Mouse (Mus musculus): ENCODE measurements at regions not wholly inside any gene's neighbourhood (a gene's known extent, or its start where the extent isn't known, plus 50 kb on each side); places are given as distances from the start of the nearest gene placed in this dataset.
A peak's percentile ranks its signal among the peaks of the same experiment; 100 is the strongest.

DNA sequence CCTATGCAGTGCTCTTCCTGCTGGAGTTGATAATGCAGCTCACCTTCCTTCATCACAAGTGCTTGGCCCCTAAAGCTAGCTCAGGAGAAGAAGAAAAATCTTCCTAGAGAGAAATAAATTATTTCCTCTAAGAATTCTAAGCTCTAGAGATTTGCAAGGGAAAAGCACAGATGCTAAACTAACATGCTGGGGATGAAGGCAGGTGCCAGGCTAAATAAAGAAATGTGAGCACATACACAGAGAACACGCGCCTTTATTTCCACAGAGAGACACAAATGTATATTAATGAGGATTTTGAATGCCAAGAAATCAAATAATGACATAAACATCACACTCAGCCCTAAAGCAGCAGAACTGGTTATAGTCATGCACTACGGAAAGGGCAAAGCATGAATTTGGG lies 229.5 kb upstream of the Mamld1 start:
- no peak for DNase-seq
- intact Hi-C loops (cut with DNase I) = loop anchor here (5.0 kb wide), 1 partner anchor 227 kb away; no protein-coding TSS in a partner anchor

DNA sequence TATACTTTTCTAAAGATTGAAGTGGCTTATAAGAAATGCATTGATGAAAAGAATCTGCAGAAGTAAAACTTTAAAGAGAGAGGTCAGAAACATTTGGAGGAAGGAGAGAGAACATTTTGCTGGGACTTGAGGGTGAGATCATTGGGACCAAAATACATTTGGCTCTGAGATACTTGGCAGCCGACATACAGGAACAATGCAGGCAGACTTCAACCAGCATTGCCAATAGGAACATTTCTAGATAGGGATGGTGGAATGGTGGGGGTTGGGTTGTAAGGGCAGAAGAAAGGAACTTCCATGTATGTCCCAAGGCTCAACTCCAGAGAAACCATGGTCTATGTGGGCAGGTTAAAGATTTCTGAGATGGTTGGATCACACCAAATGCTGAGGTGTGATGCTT lies 232.3 kb upstream of the Mamld1 start:
- DNase-seq = peak; percentile 23 to 58
- intact Hi-C loops (cut with DNase I) = no loop called here

GRCm38 (mm10) chrX:70816662-70817061 lies 233.4 kb upstream of the Mamld1 start:
- DNase-seq = peak in 1 of 2 experiments; percentile 14
- intact Hi-C loops (cut with DNase I) = no loop called here

- intact Hi-C loops (cut with DNase I) = no loop called here
- no peak for DNase-seq
Observed at GRCm38 (mm10) chrX:70791796-70792195, 258.3 kb upstream of the Mamld1 start.

GRCm38 (mm10) chrX:70762862-70763261 lies 285.9 kb upstream of the Tmem185a start:
- DNase-seq = no peak
- intact Hi-C loops (cut with DNase I) = no loop called here

DNA sequence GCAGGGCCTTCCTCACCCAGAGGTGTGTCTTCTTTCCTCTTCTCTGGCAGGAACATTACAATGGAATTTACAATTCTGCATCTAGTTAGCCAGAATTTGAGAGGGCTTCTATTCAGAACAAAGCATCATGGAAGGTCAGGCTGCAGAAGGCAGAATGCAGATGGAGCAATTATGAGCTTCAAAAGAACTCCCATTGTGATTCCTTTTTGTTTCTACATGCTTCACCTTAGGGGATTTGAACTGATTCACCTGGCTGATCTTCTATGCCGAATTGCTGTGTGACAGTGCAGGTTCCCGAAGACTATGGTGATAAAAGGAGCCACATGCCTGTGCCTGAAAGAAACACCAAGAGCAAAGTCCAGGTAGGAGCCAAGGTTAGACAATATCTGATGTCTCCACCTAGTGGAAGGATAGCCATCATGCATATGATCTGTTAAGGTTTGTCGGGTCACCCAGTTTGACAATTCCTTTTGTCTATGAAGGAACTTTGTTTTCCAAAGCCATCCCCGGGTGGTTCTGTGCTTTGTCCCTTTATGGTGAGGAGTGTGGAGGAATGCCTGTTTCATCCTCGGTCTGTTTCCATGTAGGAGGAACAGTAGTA lies 236.1 kb upstream of the Tmem185a start:
- DNase-seq = no peak
- intact Hi-C loops (cut with DNase I) = loop anchor here (2.0 kb wide), 1 partner anchor 130 kb away; no protein-coding TSS in a partner anchor

GRCm38 (mm10) chrX:70682194-70682593 lies 205.2 kb upstream of the Tmem185a start:
- DNase-seq = no peak
- intact Hi-C loops (cut with DNase I) = no loop called here

- DNase-seq = no peak
- intact Hi-C loops (cut with DNase I) = no loop called here
Observed at GRCm38 (mm10) chrX:70667092-70667491, 190.1 kb upstream of the Tmem185a start.

All from heart, postnatal 14 days (tissue).